Mouse (Mus musculus) liver, embryonic 13.5 days (tissue): ENCODE data around the gene Dzip1. TPM values are rescaled to one million over a fixed set of nuclear protein-coding genes. Genes with fewer than 3 reads are reported as not detected.
A peak's percentile ranks its signal among the peaks of the same experiment; 100 is the strongest.

Source experiments
- ATAC-seq: fragments of 200-750 bp; cut with Nextera tagmentation; 2 replicates; pipeline ENCODE4 v1.8.0; 2017; ENCODE audit warnings: low read depth, mild to moderate bottlenecking, moderate number of reproducible peaks, moderate library complexity
- DNase-seq: peaks from one replicate; pipeline ENCODE4 v3.0.0; 2022
- H3K27ac ChIP-seq: fragments of 300-500 bp; sonication (generic); 2 replicates; pipeline ENCODE4 v1.5.1; 2015; ENCODE audit warnings: moderate library complexity, mild to moderate bottlenecking, inconsistent platforms
- H3K27me3 ChIP-seq: fragments of 300-500 bp; sonication (generic); 2 replicates; pipeline ENCODE4 v1.6.1; 2015; ENCODE audit warnings: mild to moderate bottlenecking, inconsistent platforms
- H3K36me3 ChIP-seq: fragments of 300-500 bp; sonication (generic); 2 replicates; pipeline ENCODE4 v1.6.1; 2015; ENCODE audit warnings: mild to moderate bottlenecking, inconsistent platforms
- H3K4me1 ChIP-seq: fragments of 300-500 bp; sonication (generic); replicated peaks from 2 replicates; pipeline ENCODE4 v1.6.1; 2015; ENCODE audit warnings: inconsistent platforms
- H3K4me2 ChIP-seq: fragments of 300-500 bp; sonication (generic); 2 replicates; pipeline ENCODE4 v1.6.1; 2015; ENCODE audit warnings: inconsistent platforms, mild to moderate bottlenecking, moderate library complexity
- H3K4me3 ChIP-seq: fragments of 300-500 bp; sonication (generic); replicated peaks from 2 replicates; pipeline ENCODE4 v1.5.1; 2015; ENCODE audit warnings: mild to moderate bottlenecking, inconsistent platforms
- H3K9ac ChIP-seq: fragments of 300-500 bp; sonication (generic); 2 replicates; pipeline ENCODE4 v1.6.1; 2015; ENCODE audit warnings: mild to moderate bottlenecking, inconsistent platforms
- H3K9me3 ChIP-seq: fragments of 300-500 bp; sonication (generic); replicated peaks from 2 replicates; pipeline ENCODE4 v1.6.1; 2016; ENCODE audit warnings: inconsistent platforms
- WGBS: fragments of 180-500 bp; shearing (Covaris S2); methylation state at CpG from one replicate; pipeline ENCODE4 v1.1.7; 2015; ENCODE audit not compliant: insufficient replicate concordance; 5-methylcytosine and 5-hydroxymethylcytosine counted together
- polyA plus RNA-seq: library from polyadenylated mRNA; unstranded; fragments of >200 nt; fragmentation: Nextera tagmentation; extraction: Ambion mirVana; gene quantifications from 2 replicates; pipeline ENCODE4 v1.2.1, GENCODE M21; 2015

Gene Dzip1
- polyA plus RNA-seq, 1 experiment from 2014 or later: 2.1 TPM

DNA sequence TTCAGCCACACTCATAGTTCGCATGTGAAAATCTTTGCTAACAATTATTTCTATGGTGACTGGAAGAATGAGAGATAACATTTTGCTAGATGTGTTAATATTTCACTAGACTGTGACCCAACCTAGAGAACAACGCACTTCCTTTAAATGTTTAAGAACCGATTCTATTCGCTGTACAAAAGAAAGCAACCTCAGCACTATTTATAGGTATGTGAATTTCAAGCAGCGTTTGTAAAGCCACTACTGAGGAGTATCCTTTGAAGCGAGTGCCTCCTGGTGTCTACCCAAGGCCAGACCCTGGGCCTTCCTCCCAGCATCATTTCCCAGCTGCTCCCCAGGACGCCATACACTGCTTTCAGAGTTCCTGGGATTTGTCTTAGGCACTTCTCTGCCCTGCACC is 4.6 kb downstream of the Dzip1 start:
- H3K27me3 ChIP-seq: peaks cover 54% of the 10 kb centered on the region
- WGBS: 50% methylated on average over 7 of the region's 7 CpGs
- H3K4me3 ChIP-seq: no peak overlapping the region

DNA sequence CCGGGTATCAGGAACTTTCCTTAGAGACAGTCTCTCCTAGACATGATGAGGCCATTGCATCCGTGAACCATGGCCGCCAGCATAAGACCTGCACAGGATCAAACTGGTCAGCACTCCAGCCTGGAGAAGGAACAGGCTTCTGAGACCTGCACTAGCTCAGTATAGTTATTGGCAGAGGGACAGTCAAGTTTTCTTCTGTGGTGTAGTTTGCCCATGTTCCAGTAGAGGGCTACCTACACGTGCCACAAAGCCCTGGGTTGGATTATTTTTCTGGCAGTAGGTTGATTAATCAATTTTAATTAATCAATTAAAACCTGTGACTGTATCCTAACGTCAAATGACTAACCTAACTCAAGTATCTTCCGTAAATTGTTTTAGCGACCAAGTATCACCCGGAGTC is 6.2 kb downstream of the Dzip1 start:
- Histone ChIP-seq H3K9ac (no peak overlapping the region), H3K9me3 (no peaks in the 10 kb centered on the region), H3K4me2 (no peak overlapping the region), H3K4me3 (no peak overlapping the region), H3K27ac (no peak overlapping the region), H3K27me3 (peaks cover 38% of the 10 kb centered on the region), H3K36me3 (no peaks in the 10 kb centered on the region), H3K4me1 (peaks cover 12% of the 10 kb centered on the region)
- no peak for DNase-seq
- ATAC-seq: no peak
- WGBS: 51% methylated on average over 8 of the region's 8 CpGs

More for the DNA sequence above, 4.6 kb downstream of the Dzip1 start:
- no peaks in the 10 kb centered on the region for H3K9me3 ChIP-seq
- H3K9ac ChIP-seq: no peak overlapping the region
- ATAC-seq: no peak
- no peak overlapping the region for H3K27ac ChIP-seq
- no peak for DNase-seq
- H3K4me2 ChIP-seq: no peak overlapping the region
- no peaks in the 10 kb centered on the region for H3K36me3 ChIP-seq
- peaks cover 23% of the 10 kb centered on the region for H3K4me1 ChIP-seq

GRCm38 (mm10) chr14:118913651-118914050 is 11.6 kb downstream of the Dzip1 start:
- H3K4me3 ChIP-seq: no peak overlapping the region
- DNase-seq: no peak
- WGBS: 18% methylated on average over 5 of the region's 5 CpGs
- no peaks in the 10 kb centered on the region for H3K9me3 ChIP-seq
- H3K27ac ChIP-seq: no peak overlapping the region
- no peak overlapping the region for H3K4me2 ChIP-seq
- no peaks in the 10 kb centered on the region for H3K27me3 ChIP-seq
- H3K9ac ChIP-seq: no peak overlapping the region
- peaks cover 8% of the 10 kb centered on the region; the same call in 1 of the 2 replicates for H3K4me1 ChIP-seq
- H3K36me3 ChIP-seq: no peaks in the 10 kb centered on the region
- no peak for ATAC-seq

DNA sequence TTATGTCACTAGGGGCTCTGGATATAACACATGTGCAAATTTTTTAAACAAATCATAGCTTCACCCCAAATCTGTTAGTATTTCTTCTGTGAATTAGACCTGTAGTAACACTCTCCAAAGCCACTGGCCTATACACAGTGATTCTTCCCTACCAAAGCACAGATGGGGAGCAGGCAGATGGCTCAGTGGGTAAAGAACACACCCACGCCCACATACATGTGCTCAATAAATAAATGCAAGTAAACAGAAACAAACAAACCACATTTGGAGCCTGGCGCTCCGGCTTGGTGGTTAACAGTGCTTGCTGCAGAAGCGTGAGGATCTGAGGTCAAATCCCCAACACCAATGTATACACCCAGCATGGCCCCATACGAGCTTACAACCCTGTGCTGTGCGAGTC is 13.7 kb downstream of the Dzip1 start:
- Histone ChIP-seq H3K9me3 (no peaks in the 10 kb centered on the region), H3K4me1 (peaks cover 8% of the 10 kb centered on the region; the same call in 1 of the 2 replicates), H3K36me3 (no peaks in the 10 kb centered on the region), H3K27ac (no peak overlapping the region), H3K27me3 (no peaks in the 10 kb centered on the region), H3K4me3 (no peak overlapping the region), H3K4me2 (no peak overlapping the region), H3K9ac (no peak overlapping the region)
- WGBS: 83% methylated on average over 6 of the region's 6 CpGs
- no peak for DNase-seq
- ATAC-seq: no peak

DNA sequence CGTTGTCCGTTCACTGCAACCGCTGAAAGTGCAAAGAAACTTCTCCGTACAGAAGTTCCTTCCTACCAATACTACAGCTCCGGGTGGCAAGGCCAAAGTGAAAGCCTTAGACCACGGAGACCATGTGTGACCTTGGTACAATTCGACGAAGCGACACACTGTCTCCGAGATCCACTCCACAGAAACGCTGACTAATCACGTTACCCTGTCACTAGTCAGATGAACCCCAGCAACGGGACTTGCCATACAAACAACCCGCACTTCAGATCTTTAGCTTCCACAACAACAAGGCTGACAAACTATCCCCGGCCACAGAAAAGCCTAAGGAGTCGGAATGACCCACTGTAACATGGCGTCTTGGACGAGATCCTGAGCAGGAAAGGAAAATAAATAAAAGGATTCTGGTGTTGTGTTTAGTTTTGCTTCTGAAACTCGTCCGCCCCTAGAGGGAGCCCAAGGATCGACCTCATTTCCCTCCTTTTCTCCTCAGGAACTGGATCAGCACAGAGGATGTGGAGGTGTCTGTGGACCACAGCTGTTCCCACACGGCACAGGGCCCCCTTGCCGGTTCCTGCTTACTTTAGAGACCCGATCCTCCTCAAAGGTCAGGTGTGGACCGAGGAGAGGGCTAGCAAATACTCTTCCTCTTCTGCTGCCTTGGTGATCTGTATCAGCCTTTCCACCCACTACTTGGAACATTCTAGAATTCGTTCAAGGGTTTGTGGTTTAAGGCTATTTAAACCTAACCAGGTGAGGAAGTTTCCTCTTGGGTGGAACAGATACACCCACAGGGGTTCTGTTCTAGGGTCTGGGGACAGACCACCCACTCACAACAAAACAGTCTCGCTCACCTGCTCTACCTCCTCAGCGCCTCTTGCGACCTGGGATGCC is 14.7 kb downstream of the Dzip1 start:
- Histone ChIP-seq H3K9ac (no peak overlapping the region), H3K27me3 (no peaks in the 10 kb centered on the region), H3K4me1 (peaks cover 8% of the 10 kb centered on the region; the same call in 1 of the 2 replicates), H3K4me3 (peak overlapping the region; percentile 26), H3K4me2 (peak overlapping the region; percentile 51), H3K9me3 (no peaks in the 10 kb centered on the region), H3K36me3 (no peaks in the 10 kb centered on the region), H3K27ac (no peak overlapping the region)
- WGBS: 43% methylated on average over 29 of the region's 29 CpGs
- DNase-seq (no peak), ATAC-seq (peak; percentile 54; the same call in 1 of the 2 replicates)

DNA sequence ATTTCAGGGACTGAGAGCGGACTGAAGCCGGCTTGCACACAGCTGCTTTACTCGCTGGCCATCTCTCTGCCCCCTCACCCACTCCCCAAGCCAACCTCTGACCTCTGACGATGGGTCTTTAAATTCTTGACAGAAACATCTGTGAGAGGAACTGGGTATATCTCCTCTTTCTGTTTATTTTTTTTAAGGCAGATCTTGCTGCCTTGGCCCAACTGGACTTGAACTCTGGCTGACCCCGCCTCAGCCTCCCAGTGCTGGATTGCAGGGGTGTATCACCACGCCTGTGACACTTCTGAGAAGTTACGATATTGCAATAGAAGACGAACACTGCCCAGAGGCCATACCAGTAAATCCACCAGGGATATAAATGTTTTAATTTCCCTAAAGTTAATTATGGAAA is 15.4 kb downstream of the Dzip1 start:
- WGBS: 74% methylated on average over 8 of the region's 8 CpGs
- H3K4me1 ChIP-seq: peaks cover 8% of the 10 kb centered on the region; the same call in 1 of the 2 replicates
- H3K27ac ChIP-seq: no peak overlapping the region
- H3K4me3 ChIP-seq: 0 out of 2 replicates have a peak overlapping the region, but pooled peaks have one; percentile 26
- peak overlapping the region; percentile 51; the same call in 1 of the 2 replicates for H3K4me2 ChIP-seq
- no peaks in the 10 kb centered on the region for H3K9me3 ChIP-seq
- no peak for DNase-seq
- H3K27me3 ChIP-seq: no peaks in the 10 kb centered on the region
- no peaks in the 10 kb centered on the region for H3K36me3 ChIP-seq
- no peak overlapping the region for H3K9ac ChIP-seq
- no peak for ATAC-seq

GRCm38 (mm10) chr14:118907592-118907991 is 17.7 kb downstream of the Dzip1 start:
- DNase-seq: no peak
- Histone ChIP-seq H3K9me3 (no peaks in the 10 kb centered on the region), H3K9ac (no peak overlapping the region), H3K27me3 (no peaks in the 10 kb centered on the region), H3K4me2 (no peak overlapping the region), H3K4me3 (no peak overlapping the region), H3K4me1 (peaks cover 3% of the 10 kb centered on the region; the same call in 1 of the 2 replicates), H3K27ac (no peak overlapping the region), H3K36me3 (no peaks in the 10 kb centered on the region)
- ATAC-seq: no peak
- WGBS: 58% methylated on average over 8 of the region's 8 CpGs

DNA sequence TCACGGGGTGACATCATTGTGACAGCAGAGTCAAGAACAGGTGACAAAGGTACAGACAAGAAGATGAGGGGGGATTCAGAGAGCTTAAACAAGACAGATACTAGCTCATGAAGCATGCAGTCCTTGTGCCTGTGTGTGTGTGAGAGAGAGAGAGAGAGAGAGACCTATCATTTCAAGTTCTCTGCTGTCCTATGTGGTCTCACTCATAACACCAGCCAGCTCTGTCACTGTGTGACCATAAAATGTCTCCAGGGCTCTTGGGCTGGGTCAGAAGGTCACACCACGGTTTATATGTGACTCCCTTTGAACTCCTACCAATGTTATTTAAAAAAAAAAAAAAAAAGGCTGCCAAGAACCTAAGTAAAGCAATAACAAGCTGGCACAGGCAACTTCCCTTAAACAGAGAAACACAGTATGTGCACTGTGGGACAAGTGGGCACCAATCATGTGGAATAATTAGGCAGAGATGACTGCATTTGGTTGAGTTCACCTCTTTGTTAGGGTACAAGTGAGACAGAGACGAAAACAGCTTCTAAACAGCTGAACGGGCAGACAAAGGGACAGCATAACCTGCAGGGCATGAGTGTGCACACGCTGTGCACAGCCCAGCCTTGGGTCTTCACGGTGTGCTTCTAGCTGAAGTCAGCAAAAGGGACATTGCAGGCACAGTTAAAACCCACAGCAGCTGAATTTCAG is 21.2 kb downstream of the Dzip1 start:
- 66% methylated on average over 6 of the region's 6 CpGs for WGBS
- no peak overlapping the region for H3K9ac ChIP-seq

DNA sequence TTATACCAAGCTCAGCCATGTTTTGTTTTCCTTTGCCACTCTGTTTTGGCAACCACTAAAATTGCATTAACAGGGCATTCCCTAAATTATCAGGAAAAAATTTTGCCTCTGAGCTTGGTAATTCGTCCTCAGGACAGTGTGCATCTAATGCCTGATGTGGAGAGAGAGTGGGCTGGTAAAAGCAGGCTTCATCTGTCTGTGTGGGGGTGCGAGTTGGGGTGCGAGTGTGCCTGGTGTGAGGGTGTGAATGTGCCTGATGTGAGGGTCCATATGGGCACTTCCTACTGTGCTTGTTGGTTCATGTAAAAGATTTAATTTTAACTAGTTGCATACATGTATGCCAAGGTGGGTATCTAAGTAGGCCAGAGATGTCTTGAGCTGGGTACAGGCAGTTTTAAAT is 21.9 kb downstream of the Dzip1 start:
- Histone ChIP-seq H3K9ac (no peak overlapping the region), H3K27ac (no peak overlapping the region), H3K4me1 (peaks cover 8% of the 10 kb centered on the region), H3K36me3 (0 out of 2 replicates have a peak, but pooled peaks cover 2% of the 10 kb centered on the region), H3K4me2 (no peak overlapping the region), H3K4me3 (no peak overlapping the region), H3K27me3 (no peaks in the 10 kb centered on the region), H3K9me3 (0 out of 2 replicates have a peak, but pooled peaks cover 3% of the 10 kb centered on the region)
- 62% methylated on average over 3 of the region's 3 CpGs for WGBS
- ATAC-seq (no peak), DNase-seq (no peak)

More for the DNA sequence above, 21.2 kb downstream of the Dzip1 start:
- Histone ChIP-seq H3K4me3 (no peak overlapping the region), H3K27me3 (no peaks in the 10 kb centered on the region), H3K4me1 (peaks cover 8% of the 10 kb centered on the region), H3K36me3 (0 out of 2 replicates have a peak, but pooled peaks cover 2% of the 10 kb centered on the region), H3K4me2 (no peak overlapping the region), H3K27ac (no peak overlapping the region), H3K9me3 (0 out of 2 replicates have a peak, but pooled peaks cover 3% of the 10 kb centered on the region)
- no peak for DNase-seq
- ATAC-seq: no peak

DNA sequence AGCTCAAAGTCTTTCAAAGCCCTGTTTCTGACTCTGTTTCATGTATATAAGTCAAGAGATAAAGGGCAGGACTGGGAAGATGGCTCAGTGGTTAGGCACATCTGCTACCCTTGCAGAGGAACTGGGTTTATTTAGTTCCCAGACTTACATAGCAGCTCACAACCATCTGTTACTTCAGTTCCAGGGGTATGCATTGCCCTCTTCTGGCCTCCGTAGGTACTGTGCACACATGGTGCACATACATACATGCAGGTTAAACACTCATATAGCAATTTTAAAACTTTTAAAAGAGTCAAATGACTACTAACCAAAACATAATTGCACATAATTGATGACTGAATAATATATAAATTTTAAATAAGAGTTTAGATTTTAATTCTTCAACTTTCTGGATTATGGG is 24.3 kb downstream of the Dzip1 start:
- 0 out of 2 replicates have a peak, but pooled peaks cover 3% of the 10 kb centered on the region for H3K9me3 ChIP-seq
- no peak overlapping the region for H3K9ac ChIP-seq
- peaks cover 8% of the 10 kb centered on the region for H3K4me1 ChIP-seq
- no peak for ATAC-seq
- no peak overlapping the region for H3K4me3 ChIP-seq
- no peak overlapping the region for H3K27ac ChIP-seq
- WGBS: 80% methylated on average over 1 of the region's 1 CpGs
- no peaks in the 10 kb centered on the region for H3K27me3 ChIP-seq
- no peak overlapping the region for H3K4me2 ChIP-seq
- DNase-seq: no peak
- 0 out of 2 replicates have a peak, but pooled peaks cover 2% of the 10 kb centered on the region for H3K36me3 ChIP-seq

GRCm38 (mm10) chr14:118899940-118900339 is 25.3 kb downstream of the Dzip1 start:
- no peak overlapping the region for H3K9ac ChIP-seq
- H3K9me3 ChIP-seq: 0 out of 2 replicates have a peak, but pooled peaks cover 3% of the 10 kb centered on the region
- 67% methylated on average over 11 of the region's 11 CpGs for WGBS
- no peak overlapping the region for H3K4me3 ChIP-seq
- peaks cover 8% of the 10 kb centered on the region for H3K4me1 ChIP-seq
- H3K36me3 ChIP-seq: 0 out of 2 replicates have a peak, but pooled peaks cover 2% of the 10 kb centered on the region
- no peak for ATAC-seq
- no peaks in the 10 kb centered on the region for H3K27me3 ChIP-seq
- no peak for DNase-seq
- no peak overlapping the region for H3K4me2 ChIP-seq
- no peak overlapping the region for H3K27ac ChIP-seq
